Mouse (Mus musculus) limb, embryonic 15.5 days (tissue): ENCODE measurements around the gene Arpp19. TPM values are rescaled to one million over a fixed set of nuclear protein-coding genes. Genes with fewer than 3 reads are reported as not detected.

Experiments
- ATAC-seq: fragments of 200-750 bp; cut with Nextera tagmentation; 2 replicates; pipeline ENCODE4 v1.8.0; 2017; ENCODE audit warnings: low read depth, moderate TSS enrichment; ENCODE audit not compliant: insufficient number of reproducible peaks, low FRiP score, low TSS enrichment
- H3K27ac ChIP-seq: fragments of 300-500 bp; sonication (generic); 2 replicates; pipeline ENCODE4 v1.5.1; 2015; ENCODE audit warnings: moderate library complexity, mild to moderate bottlenecking, inconsistent platforms
- H3K27me3 ChIP-seq: fragments of 300-500 bp; sonication (generic); 2 replicates; pipeline ENCODE4 v1.6.1; 2015; ENCODE audit warnings: inconsistent platforms
- H3K36me3 ChIP-seq: fragments of 300-500 bp; sonication (generic); 2 replicates; pipeline ENCODE4 v1.6.1; 2015; ENCODE audit warnings: inconsistent platforms
- H3K4me1 ChIP-seq: fragments of 300-500 bp; sonication (generic); 2 replicates; pipeline ENCODE4 v1.6.1; 2015; ENCODE audit warnings: inconsistent platforms
- H3K4me2 ChIP-seq: fragments of 300-500 bp; sonication (generic); 2 replicates; pipeline ENCODE4 v1.6.1; 2015; ENCODE audit warnings: mild to moderate bottlenecking, inconsistent platforms
- H3K4me3 ChIP-seq: fragments of 300-500 bp; sonication (generic); 2 replicates; pipeline ENCODE4 v1.5.1; 2015; ENCODE audit warnings: mild to moderate bottlenecking, inconsistent platforms
- H3K9ac ChIP-seq: fragments of 300-500 bp; sonication (generic); 2 replicates; pipeline ENCODE4 v1.6.1; 2015; ENCODE audit warnings: inconsistent platforms
- H3K9me3 ChIP-seq: fragments of 300-500 bp; sonication (generic); 2 replicates; pipeline ENCODE4 v1.6.1; 2016; ENCODE audit warnings: inconsistent platforms
- WGBS: fragments of 180-500 bp; shearing (Covaris S2); methylation state at CpG from one replicate; pipeline ENCODE4 v1.1.7; 2015; 5-methylcytosine and 5-hydroxymethylcytosine counted together
- polyA plus RNA-seq: library from polyadenylated mRNA; unstranded; fragments of >200 nt; fragmentation: Nextera tagmentation; extraction: Ambion mirVana; gene quantifications from 2 replicates; pipeline ENCODE4 v1.2.1, GENCODE M21; 2015

The Arpp19 gene
- polyA plus RNA-seq, 1 experiment from 2014 or later: 269 TPM

- no peaks in the 10 kb centered on the region for H3K36me3 ChIP-seq
- no peaks in the 10 kb centered on the region for H3K9me3 ChIP-seq
- peak overlapping the region; percentile 84 for H3K4me3 ChIP-seq
- ATAC-seq: no peak
- H3K4me2 ChIP-seq: peak overlapping the region; percentile 91
- peaks cover 12% of the 10 kb centered on the region for H3K4me1 ChIP-seq
- H3K9ac ChIP-seq: peak overlapping the region; percentile 77
- WGBS: under 1% methylated on average over 29 of the region's 29 CpGs
- H3K27ac ChIP-seq: peak overlapping the region; percentile 93
- H3K27me3 ChIP-seq: no peaks in the 10 kb centered on the region
Observed at GRCm38 (mm10) chr9:75071706-75072192, 34.3 kb downstream of the Arpp19 start.

GRCm38 (mm10) chr9:75072361-75072760 lies 34.9 kb downstream of the Arpp19 start:
- Histone ChIP-seq H3K27ac (no peak overlapping the region), H3K4me2 (peak overlapping the region; percentile 91), H3K4me1 (peaks cover 12% of the 10 kb centered on the region), H3K9me3 (no peaks in the 10 kb centered on the region), H3K36me3 (no peaks in the 10 kb centered on the region), H3K27me3 (no peaks in the 10 kb centered on the region), H3K9ac (no peak overlapping the region), H3K4me3 (peak overlapping the region; percentile 84)
- whole genome bisulfite sequencing: 23% methylated on average over 3 of the region's 3 CpGs
- ATAC-seq: no peak

- Histone ChIP-seq H3K27ac (no peak overlapping the region), H3K4me1 (0 out of 2 replicates have a peak, but pooled peaks cover 2% of the 10 kb centered on the region), H3K9me3 (no peaks in the 10 kb centered on the region), H3K9ac (no peak overlapping the region), H3K4me2 (no peak overlapping the region), H3K4me3 (no peak overlapping the region), H3K27me3 (no peaks in the 10 kb centered on the region), H3K36me3 (no peaks in the 10 kb centered on the region)
- ATAC-seq: no peak
Observed at GRCm38 (mm10) chr9:75077191-75077590, 39.8 kb downstream of the Arpp19 start.

GRCm38 (mm10) chr9:75085242-75085824 lies 47.9 kb downstream of the Arpp19 start:
- Histone ChIP-seq H3K36me3 (no peaks in the 10 kb centered on the region), H3K9ac (no peak overlapping the region), H3K27me3 (no peaks in the 10 kb centered on the region), H3K4me1 (no peaks in the 10 kb centered on the region), H3K9me3 (no peaks in the 10 kb centered on the region), H3K27ac (no peak overlapping the region), H3K4me3 (no peak overlapping the region), H3K4me2 (no peak overlapping the region)
- 76% methylated on average over 5 of the region's 5 CpGs for WGBS
- no peak for ATAC-seq

GRCm38 (mm10) chr9:75087823-75088222 lies 50.4 kb downstream of the Arpp19 start:
- Histone ChIP-seq H3K9me3 (no peaks in the 10 kb centered on the region), H3K9ac (no peak overlapping the region), H3K36me3 (no peaks in the 10 kb centered on the region), H3K4me1 (no peaks in the 10 kb centered on the region), H3K4me2 (no peak overlapping the region), H3K27ac (no peak overlapping the region), H3K27me3 (no peaks in the 10 kb centered on the region), H3K4me3 (no peak overlapping the region)
- no peak for ATAC-seq
- WGBS: 42% methylated on average over 2 of the region's 2 CpGs

GRCm38 (mm10) chr9:75089285-75089684 lies 51.9 kb downstream of the Arpp19 start:
- H3K9me3 ChIP-seq: no peaks in the 10 kb centered on the region
- H3K27ac ChIP-seq: no peak overlapping the region
- no peaks in the 10 kb centered on the region for H3K27me3 ChIP-seq
- no peaks in the 10 kb centered on the region for H3K4me1 ChIP-seq
- H3K36me3 ChIP-seq: no peaks in the 10 kb centered on the region
- WGBS: 76% methylated on average over 3 of the region's 3 CpGs
- H3K9ac ChIP-seq: no peak overlapping the region
- H3K4me2 ChIP-seq: no peak overlapping the region
- no peak overlapping the region for H3K4me3 ChIP-seq
- no peak for ATAC-seq

- Histone ChIP-seq H3K4me1 (no peaks in the 10 kb centered on the region), H3K36me3 (no peaks in the 10 kb centered on the region), H3K27ac (no peak overlapping the region), H3K4me3 (no peak overlapping the region), H3K9me3 (no peaks in the 10 kb centered on the region), H3K9ac (no peak overlapping the region), H3K27me3 (no peaks in the 10 kb centered on the region), H3K4me2 (no peak overlapping the region)
- no peak for ATAC-seq
- 42% methylated on average over 1 of the region's 1 CpGs for WGBS
Observed at GRCm38 (mm10) chr9:75092134-75092533, 54.7 kb downstream of the Arpp19 start.

GRCm38 (mm10) chr9:75094762-75095161 lies 57.3 kb downstream of the Arpp19 start:
- no peak for ATAC-seq
- WGBS: 73% methylated on average over 3 of the region's 3 CpGs
- Histone ChIP-seq H3K27me3 (no peaks in the 10 kb centered on the region), H3K4me1 (no peaks in the 10 kb centered on the region), H3K4me2 (no peak overlapping the region), H3K9ac (no peak overlapping the region), H3K27ac (no peak overlapping the region), H3K4me3 (no peak overlapping the region), H3K36me3 (no peaks in the 10 kb centered on the region), H3K9me3 (no peaks in the 10 kb centered on the region)

GRCm38 (mm10) chr9:75098937-75099336 lies 61.5 kb downstream of the Arpp19 start:
- Histone ChIP-seq H3K27me3 (no peaks in the 10 kb centered on the region), H3K27ac (no peak overlapping the region), H3K9ac (no peak overlapping the region), H3K4me3 (no peak overlapping the region), H3K4me1 (no peaks in the 10 kb centered on the region), H3K4me2 (no peak overlapping the region), H3K9me3 (no peaks in the 10 kb centered on the region), H3K36me3 (no peaks in the 10 kb centered on the region)
- no peak for ATAC-seq
- WGBS: 95% methylated on average over 9 of the region's 9 CpGs

GRCm38 (mm10) chr9:75100157-75100781 lies 62.9 kb downstream of the Arpp19 start:
- Histone ChIP-seq H3K36me3 (no peaks in the 10 kb centered on the region), H3K27me3 (no peaks in the 10 kb centered on the region), H3K4me2 (no peak overlapping the region), H3K27ac (no peak overlapping the region), H3K4me1 (no peaks in the 10 kb centered on the region), H3K9me3 (no peaks in the 10 kb centered on the region), H3K4me3 (no peak overlapping the region), H3K9ac (no peak overlapping the region)
- no peak for ATAC-seq
- 76% methylated on average over 8 of the region's 8 CpGs for WGBS

- H3K9me3 ChIP-seq: no peaks in the 10 kb centered on the region
- no peaks in the 10 kb centered on the region for H3K27me3 ChIP-seq
- no peaks in the 10 kb centered on the region for H3K36me3 ChIP-seq
- ATAC-seq: no peak
- H3K4me1 ChIP-seq: no peaks in the 10 kb centered on the region
- H3K4me3 ChIP-seq: no peak overlapping the region
- H3K9ac ChIP-seq: no peak overlapping the region
- H3K4me2 ChIP-seq: no peak overlapping the region
- no peak overlapping the region for H3K27ac ChIP-seq
Observed at GRCm38 (mm10) chr9:75102131-75102530, 64.7 kb downstream of the Arpp19 start.
